Mouse (Mus musculus) ES-Bruce4 (cell line): Measurements from ENCODE around the gene Fsd2. TPM values are rescaled to one million over a fixed set of nuclear protein-coding genes. Genes with fewer than 3 reads are reported as not detected.

ENCODE experiments used
- H3K27ac ChIP-seq: 2 replicates; pipeline ENCODE4 v1.5.1; 2012; ENCODE audit warnings: low read length, inconsistent platforms; ENCODE audit not compliant: insufficient read depth
- H3K27me3 ChIP-seq: 2 replicates; pipeline ENCODE4 v1.6.1; 2012; ENCODE audit warnings: mild to moderate bottlenecking, low read length, inconsistent platforms; ENCODE audit not compliant: control insufficient read depth, poor library complexity, insufficient read depth, severe bottlenecking
- H3K36me3 ChIP-seq: 2 replicates; pipeline ENCODE4 v1.6.1; 2012; ENCODE audit warnings: inconsistent platforms, mild to moderate bottlenecking, low read length, moderate library complexity; ENCODE audit not compliant: control insufficient read depth, poor library complexity, insufficient read depth, severe bottlenecking
- H3K4me1 ChIP-seq: one replicate; pipeline ENCODE4 v1.8.1; 2011; ENCODE audit warnings: low read length; ENCODE audit not compliant: control insufficient read depth, insufficient read depth
- H3K4me3 ChIP-seq: 2 replicates; pipeline ENCODE4 v1.5.1; 2011; ENCODE audit warnings: low read depth, mild to moderate bottlenecking, low read length
- H3K9ac ChIP-seq: 2 replicates; pipeline ENCODE4 v1.6.1; 2012; ENCODE audit warnings: low read depth, mild to moderate bottlenecking, inconsistent platforms; ENCODE audit not compliant: poor library complexity, severe bottlenecking
- H3K9me3 ChIP-seq: replicated peaks from 2 replicates; pipeline ENCODE4 v1.6.1; 2012; ENCODE audit warnings: mild to moderate bottlenecking, low read length, inconsistent platforms; ENCODE audit not compliant: control insufficient read depth, poor library complexity, insufficient read depth, severe bottlenecking
- CTCF ChIP-seq: IDR thresholded peaks from one replicate; pipeline ENCODE4 v1.8.1; 2011; ENCODE audit warnings: low read depth, low read length
- EP300 ChIP-seq: IDR thresholded peaks from 2 replicates; pipeline ENCODE4 v1.6.1; 2011; ENCODE audit warnings: low read depth, low read length; ENCODE audit not compliant: insufficient read depth
- POLR2A ChIP-seq: IDR thresholded peaks from one replicate; pipeline ENCODE4 v1.8.1; 2011; ENCODE audit warnings: low read length; ENCODE audit not compliant: insufficient read depth
- polyA plus RNA-seq: library from polyadenylated mRNA; stranded (reverse); fragments of >200 nt; gene quantifications from 2 replicates; pipeline ENCODE4 v1.2.4, GENCODE M21; 2011; ENCODE audit warnings: low read depth; ENCODE audit not compliant: missing spikeins, insufficient read depth, insufficient read length

Fsd2 gene
- polyA plus RNA-seq, 1 experiment: not detected

GRCm38 (mm10) chr7:81514906-81515590, 51.7 kb downstream of the Fsd2 start:
- Histone ChIP-seq H3K36me3 (no peaks in the 10 kb centered on the region), H3K9me3 (no peaks in the 10 kb centered on the region), H3K9ac (no peak overlapping the region), H3K27ac (no peak overlapping the region), H3K4me3 (no peak overlapping the region), H3K4me1 (no peaks in the 10 kb centered on the region), H3K27me3 (no peaks in the 10 kb centered on the region)
- TF ChIP-seq EP300: no peak
- no peak for TF ChIP-seq CTCF
- no peak for TF ChIP-seq POLR2A

DNA sequence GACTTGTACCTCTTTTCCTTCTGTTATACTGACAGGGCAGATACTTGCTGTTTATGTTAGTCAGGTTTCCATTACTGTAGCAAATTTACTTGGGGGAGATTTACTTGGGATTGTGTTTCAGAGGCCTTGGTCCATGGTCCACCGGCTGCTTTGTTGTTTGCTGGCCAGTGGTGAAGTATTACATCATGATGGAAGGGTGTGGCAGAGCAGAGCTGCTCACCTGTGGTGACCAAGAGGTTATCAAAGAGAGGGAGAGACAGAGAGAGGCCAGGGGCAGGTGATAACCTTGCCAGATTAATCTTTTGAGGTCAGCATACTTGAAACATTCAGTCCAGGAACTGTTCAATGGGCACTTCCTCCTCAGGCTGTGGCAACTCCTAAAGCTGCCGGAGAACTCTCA, 65.7 kb downstream of the Fsd2 start:
- Histone ChIP-seq H3K27me3 (no peaks in the 10 kb centered on the region), H3K4me3 (no peak overlapping the region), H3K4me1 (peaks cover 8% of the 10 kb centered on the region), H3K9me3 (no peaks in the 10 kb centered on the region), H3K36me3 (no peaks in the 10 kb centered on the region), H3K27ac (no peak overlapping the region), H3K9ac (no peak overlapping the region)
- TF ChIP-seq EP300 (no peak), CTCF (no peak), POLR2A (no peak)

GRCm38 (mm10) chr7:81498181-81498580, 68.6 kb downstream of the Fsd2 start, which contains the start of gene BC048679:
Gene BC048679, minus strand, starts transcription at chr7:81498281.
- H3K36me3 ChIP-seq: no peaks in the 10 kb centered on the region
- no peak for TF ChIP-seq POLR2A
- TF ChIP-seq EP300: no peak
- no peak for TF ChIP-seq CTCF
- no peak within 1 kb of the TSS for H3K4me3 ChIP-seq
- H3K4me1 ChIP-seq: peaks cover 8% of the 10 kb centered on the region
- no peak within 1 kb of the TSS for H3K27ac ChIP-seq
- no peaks in the 10 kb centered on the region for H3K9me3 ChIP-seq
- H3K9ac ChIP-seq: no peak within 1 kb of the TSS
- no peaks in the 10 kb centered on the region for H3K27me3 ChIP-seq

DNA sequence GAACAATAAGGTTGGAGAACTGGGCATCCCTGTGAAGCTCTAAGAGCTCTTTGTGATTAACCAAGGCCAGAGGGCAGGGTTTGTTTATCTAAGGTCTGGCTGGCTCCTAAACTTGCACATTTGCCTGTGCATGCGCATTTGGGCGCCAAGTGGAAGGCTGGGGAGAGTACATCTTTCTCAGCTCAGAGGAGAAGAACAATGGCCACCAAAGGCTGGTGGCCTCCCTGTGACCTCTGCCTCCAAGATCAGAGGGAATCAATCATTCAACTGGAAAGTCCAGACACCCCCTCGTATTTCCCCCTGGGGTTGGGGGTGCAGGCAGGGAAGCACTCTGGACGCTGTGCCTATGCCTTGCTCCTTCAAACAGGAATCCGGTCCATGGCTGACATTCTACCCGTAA, 69.6 kb downstream of the Fsd2 start:
- TF ChIP-seq EP300: no peak
- no peak for TF ChIP-seq POLR2A
- TF ChIP-seq CTCF: no peak
- H3K4me1 ChIP-seq: peaks cover 8% of the 10 kb centered on the region
- H3K36me3 ChIP-seq: no peaks in the 10 kb centered on the region
- H3K4me3 ChIP-seq: no peak overlapping the region
- no peaks in the 10 kb centered on the region for H3K27me3 ChIP-seq
- H3K9me3 ChIP-seq: no peaks in the 10 kb centered on the region
- no peak overlapping the region for H3K9ac ChIP-seq
- H3K27ac ChIP-seq: no peak overlapping the region

- H3K36me3 ChIP-seq: no peaks in the 10 kb centered on the region
- no peaks in the 10 kb centered on the region for H3K27me3 ChIP-seq
- TF ChIP-seq POLR2A (no peak), EP300 (0 out of 2 replicates have a peak, but pooled peaks have one; percentile 19)
- H3K4me3 ChIP-seq: peak within 1 kb of the TSS; percentile 60
- no peaks in the 10 kb centered on the region for H3K9me3 ChIP-seq
- H3K4me1 ChIP-seq: peaks cover 15% of the 10 kb centered on the region
- H3K27ac ChIP-seq: no peak within 1 kb of the TSS
- peak within 1 kb of the TSS; percentile 33; the same call in 1 of the 2 replicates for H3K9ac ChIP-seq
These were observed 73.3 kb downstream of the Fsd2 start, which contains the start of gene Ap3b2 for GRCm38 (mm10) chr7:81493331-81494021. Gene Ap3b2, minus strand, starts transcription at chr7:81493925.

- Histone ChIP-seq H3K27ac (no peak overlapping the region), H3K27me3 (no peaks in the 10 kb centered on the region), H3K4me3 (no peak overlapping the region), H3K9me3 (no peaks in the 10 kb centered on the region), H3K4me1 (peaks cover 10% of the 10 kb centered on the region), H3K9ac (no peak overlapping the region), H3K36me3 (no peaks in the 10 kb centered on the region)
- TF ChIP-seq POLR2A: no peak
- no peak for TF ChIP-seq EP300
- no peak for TF ChIP-seq CTCF
These were observed 74.1 kb downstream of the Fsd2 start for GRCm38 (mm10) chr7:81492628-81493027.
